Comparison of ENCODE assay signal across 8 mouse cellular contexts in the genomic region with DNA sequence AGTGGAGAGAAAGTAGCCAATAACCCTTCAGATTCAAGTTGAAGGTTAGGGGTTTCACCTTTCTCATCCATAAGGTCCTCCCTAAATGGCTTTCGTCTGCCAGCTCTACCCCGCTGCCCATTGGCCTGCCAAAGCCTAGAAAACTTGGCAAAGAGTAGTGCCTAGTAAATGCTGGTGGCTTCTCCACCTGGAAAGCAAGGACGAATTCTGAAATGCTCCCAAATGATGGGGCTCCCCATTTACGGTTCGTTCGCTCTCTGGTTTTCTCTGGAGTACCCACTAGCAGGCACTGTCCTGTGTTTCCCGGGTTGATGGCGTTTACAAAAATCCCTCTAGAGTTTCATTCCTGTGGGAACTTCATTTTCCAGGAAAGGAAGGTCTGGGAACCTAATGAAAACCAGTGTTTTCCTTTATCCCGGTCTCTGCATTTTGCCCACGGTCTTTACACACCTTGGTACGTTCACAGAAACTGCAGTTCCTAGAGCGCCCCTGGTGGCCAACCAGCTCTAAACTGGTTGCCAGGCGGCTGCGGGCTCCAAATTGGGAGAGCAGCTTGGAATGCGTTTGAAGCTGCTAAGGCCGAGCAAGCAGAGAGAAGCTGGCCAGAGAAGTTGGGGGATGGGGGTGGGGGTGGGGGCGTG. TPM values are rescaled to one million over a fixed set of nuclear protein-coding genes. Genes with fewer than 3 reads are reported as not detected.
DNase-seq lines count a peak whose midpoint lies in the region; ATAC-seq lines count a peak whose summit lies in the region.

No protein-coding gene starts in this region.

- H3K9me3 ChIP-seq in forebrain, embryonic 12.5 days: no peaks in the 10 kb centered on the region
- 0 out of 2 replicates have a peak, but pooled peaks cover under 1% of the 10 kb centered on the region for H3K9me3 ChIP-seq in heart, embryonic 16.5 days (replicated peaks; ENCODE audit: control insufficient read depth, low read length)
- H3K9me3 ChIP-seq in liver, embryonic 11.5 days (ENCODE audit: control insufficient read depth, low read length): no peaks in the 10 kb centered on the region
- H3K9me3 ChIP-seq in neural tube, embryonic 11.5 days (ENCODE audit: control insufficient read depth, low read length): no peaks in the 10 kb centered on the region

- peaks cover 32% of the 10 kb centered on the region for H3K27me3 ChIP-seq in forebrain, embryonic 12.5 days
- peaks cover 28% of the 10 kb centered on the region for H3K27me3 ChIP-seq in heart, embryonic 16.5 days (ENCODE audit: control insufficient read depth, insufficient read depth, low read length)
- peaks cover 38% of the 10 kb centered on the region for H3K27me3 ChIP-seq in liver, embryonic 11.5 days (replicated peaks; ENCODE audit: control insufficient read depth, insufficient read depth, low read length)
- 0 out of 2 replicates have a peak, but pooled peaks cover 5% of the 10 kb centered on the region for H3K27me3 ChIP-seq in neural tube, embryonic 11.5 days (ENCODE audit: control insufficient read depth, insufficient read depth, low read length)

- peaks cover 20% of the 10 kb centered on the region for H3K4me1 ChIP-seq in forebrain, embryonic 12.5 days
- peaks cover 13% of the 10 kb centered on the region for H3K4me1 ChIP-seq in heart, embryonic 16.5 days (ENCODE audit: control insufficient read depth, insufficient read depth, low read length)
- no peaks in the 10 kb centered on the region for H3K4me1 ChIP-seq in liver, embryonic 11.5 days (replicated peaks; ENCODE audit: control insufficient read depth, insufficient read depth, low read length)
- H3K4me1 ChIP-seq in neural tube, embryonic 11.5 days (ENCODE audit: control insufficient read depth, insufficient read depth, low read length): peaks cover 2% of the 10 kb centered on the region; the same call in 1 of the 2 replicates

- peak; percentile 51; the same call in 1 of the 2 replicates for ATAC-seq in forebrain, embryonic 12.5 days (ENCODE audit: low FRiP score)
- ATAC-seq in heart, embryonic 16.5 days (replicated peaks; ENCODE audit: extremely low read depth, insufficient read depth, low FRiP score): peak; percentile 16; the same call in 1 of the 2 replicates
- ATAC-seq in liver, embryonic 11.5 days (replicated peaks; ENCODE audit: low FRiP score): 0 out of 2 replicates have a peak, but pooled peaks have one; percentile 39
- ATAC-seq in neural tube, embryonic 11.5 days (ENCODE audit: insufficient read depth, low FRiP score, low TSS enrichment): peak; percentile 48

- peak overlapping the region; percentile 75 for H3K4me2 ChIP-seq in forebrain, embryonic 12.5 days
- H3K4me2 ChIP-seq in heart, embryonic 16.5 days (ENCODE audit: low read depth, low read length): peak overlapping the region; percentile 81
- H3K4me2 ChIP-seq in liver, embryonic 11.5 days: peak overlapping the region; percentile 65
- H3K4me2 ChIP-seq in neural tube, embryonic 11.5 days (ENCODE audit: low read depth): peak overlapping the region; percentile 56

- H3K4me3 ChIP-seq in forebrain, embryonic 12.5 days (replicated peaks): peak overlapping the region; percentile 42
- peak overlapping the region; percentile 59 for H3K4me3 ChIP-seq in heart, embryonic 16.5 days (ENCODE audit: low read length)
- no peak overlapping the region; the same call in 1 of the 2 replicates for H3K4me3 ChIP-seq in liver, embryonic 11.5 days (ENCODE audit: low read depth, low read length)
- no peak overlapping the region for H3K4me3 ChIP-seq in neural tube, embryonic 11.5 days (ENCODE audit: low read depth, low read length)

- 19% methylated on average over 17 of the region's 17 CpGs for WGBS in forebrain, embryonic 12.5 days
- WGBS in heart, embryonic 16.5 days: 16% methylated on average over 17 of the region's 17 CpGs
- 15% methylated on average over 17 of the region's 17 CpGs for WGBS in liver, embryonic 11.5 days
- WGBS in neural tube, embryonic 11.5 days: 18% methylated on average over 17 of the region's 17 CpGs

- no peaks in the 10 kb centered on the region for H3K36me3 ChIP-seq in forebrain, embryonic 12.5 days (replicated peaks)
- no peaks in the 10 kb centered on the region for H3K36me3 ChIP-seq in heart, embryonic 16.5 days (ENCODE audit: control insufficient read depth, insufficient read depth)
- H3K36me3 ChIP-seq in liver, embryonic 11.5 days (ENCODE audit: control insufficient read depth, insufficient read depth, low read length): no peaks in the 10 kb centered on the region
- H3K36me3 ChIP-seq in neural tube, embryonic 11.5 days (ENCODE audit: control insufficient read depth, insufficient read depth, low read length): no peaks in the 10 kb centered on the region

- DNase-seq in CD4-positive helper T cell, adult 2 months (ENCODE audit: low read depth, low spot score): peak; percentile 6
- DNase-seq in c-Kit-positive CD71-positive TER-119-negative erythroid progenitor cells, embryonic 14.5 days (ENCODE audit: low read depth): peak; percentile 9
- DNase-seq in kidney, postnatal 14 days: peak; percentile 66
- peak; percentile 63 for DNase-seq in liver, embryonic 11.5 days (ENCODE audit: low spot score)
- DNase-seq in neural tube, embryonic 11.5 days (ENCODE audit: low spot score): peak; percentile 86
- peak; percentile 28 for DNase-seq in thymus, postnatal 14 days

- H3K27ac ChIP-seq in forebrain, embryonic 12.5 days: no peak overlapping the region
- H3K27ac ChIP-seq in heart, embryonic 16.5 days (ENCODE audit: low read length): no peak overlapping the region
- no peak overlapping the region for H3K27ac ChIP-seq in liver, embryonic 11.5 days (ENCODE audit: low read depth, low read length)
- no peak overlapping the region for H3K27ac ChIP-seq in neural tube, embryonic 11.5 days (ENCODE audit: low read depth, low read length)

- 0 out of 2 replicates have a peak overlapping the region, but pooled peaks have one; percentile 38 for H3K9ac ChIP-seq in forebrain, embryonic 12.5 days
- no peak overlapping the region for H3K9ac ChIP-seq in heart, embryonic 16.5 days (ENCODE audit: low read length)
- no peak overlapping the region for H3K9ac ChIP-seq in liver, embryonic 11.5 days (ENCODE audit: low read depth, low read length)
- H3K9ac ChIP-seq in neural tube, embryonic 11.5 days (ENCODE audit: low read length): no peak overlapping the region

RNA-seq across cellular contexts. Expression of a gene that starts 1.0 kb away (rescaled TPM):
- polyA plus RNA-seq in forebrain, embryonic 12.5 days (2016; fragmentation: Nextera tagmentation; extraction: Ambion mirVana): 1.6 and 2.3 TPM in 2 replicates
- polyA plus RNA-seq in heart, embryonic 16.5 days (2015; fragmentation: Nextera tagmentation; extraction: Ambion mirVana): 6.6 and 13.1 TPM in 2 replicates
- polyA plus RNA-seq in liver, embryonic 11.5 days (2014; fragmentation: Nextera tagmentation; extraction: Ambion mirVana): 4.4 and 5.9 TPM in 2 replicates
- 4.5 and 5.0 TPM in 2 replicates for polyA plus RNA-seq in neural tube, embryonic 11.5 days (2014; fragmentation: Nextera tagmentation; extraction: Ambion mirVana)

RNA-seq across cellular contexts. Expression of a gene that starts 18.5 kb away (rescaled TPM):
- polyA plus RNA-seq in forebrain, embryonic 12.5 days (2016; fragmentation: Nextera tagmentation; extraction: Ambion mirVana): 0.23 and 0.41 TPM in 2 replicates
- polyA plus RNA-seq in heart, embryonic 16.5 days (2015; fragmentation: Nextera tagmentation; extraction: Ambion mirVana): 0.17 and 0.18 TPM in 2 replicates
- polyA plus RNA-seq in liver, embryonic 11.5 days (2014; fragmentation: Nextera tagmentation; extraction: Ambion mirVana): 0.16 and 0.23 TPM in 2 replicates
- 0.37 and 0.59 TPM in 2 replicates for polyA plus RNA-seq in neural tube, embryonic 11.5 days (2014; fragmentation: Nextera tagmentation; extraction: Ambion mirVana)

Comparison
In these comparisons a context has a peak if more than half of its experiments do, and no peak if none do; other contexts are left out.
1. DNase-seq: peak in every context shown above with its lines; median percentile 86 in neural tube, embryonic 11.5 days; 66 in kidney, postnatal 14 days; 63 in liver, embryonic 11.5 days; 28 in thymus, postnatal 14 days; 9 in c-Kit-positive CD71-positive TER-119-negative erythroid progenitor cells, embryonic 14.5 days; 6 in CD4-positive helper T cell, adult 2 months.
2. H3K4me3 ChIP-seq: peak in forebrain, embryonic 12.5 days (single experiment) and heart, embryonic 16.5 days (single experiment); none in liver, embryonic 11.5 days (single experiment) and neural tube, embryonic 11.5 days (single experiment).
3. Peak in every context shown above with its lines, with median percentiles within 50 percentile points of each other: ATAC-seq and H3K4me2 ChIP-seq.